Mouse (Mus musculus): ENCODE results near the gene Dnaja3.

Gene Dnaja3

GRCm38 (mm10) chr16:4606431-4607084, 33.2 kb upstream of the Dnaja3 start:
- peak; percentile 43 for DNase-seq (ENCODE audit: low read depth, low spot score)

- DNase-seq (ENCODE audit: low read depth, low spot score), result peak; percentile 86
These were observed 31.8 kb upstream of the Dnaja3 start for GRCm38 (mm10) chr16:4607818-4608531.

DNA sequence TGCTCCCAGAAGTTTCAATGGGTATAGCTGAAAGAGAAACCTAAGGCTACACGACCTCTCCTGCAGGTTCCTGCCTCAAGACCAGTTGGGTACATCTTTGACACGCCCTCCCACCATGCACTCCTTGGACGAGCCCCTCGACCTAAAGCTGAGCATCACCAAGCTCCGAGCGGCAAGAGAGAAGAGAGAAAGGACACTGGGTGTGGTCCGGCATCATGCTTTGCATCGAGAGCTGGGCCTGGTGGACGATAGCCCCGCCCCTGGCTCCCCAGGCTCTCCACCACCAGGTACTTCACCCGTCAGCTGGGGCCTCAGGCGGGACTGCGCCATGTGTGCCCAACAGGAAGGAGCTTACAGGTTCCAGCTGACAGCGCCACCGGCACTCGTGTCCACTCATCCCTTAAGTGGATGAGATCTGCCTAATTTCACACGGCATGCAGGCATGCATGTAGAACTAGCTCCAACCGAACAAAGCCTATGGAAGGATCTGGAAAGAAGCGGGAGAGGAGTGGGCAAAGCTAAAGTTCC, 31.2 kb upstream of the Dnaja3 start:
- no peak for DNase-seq (ENCODE audit: low read depth, low spot score)

DNA sequence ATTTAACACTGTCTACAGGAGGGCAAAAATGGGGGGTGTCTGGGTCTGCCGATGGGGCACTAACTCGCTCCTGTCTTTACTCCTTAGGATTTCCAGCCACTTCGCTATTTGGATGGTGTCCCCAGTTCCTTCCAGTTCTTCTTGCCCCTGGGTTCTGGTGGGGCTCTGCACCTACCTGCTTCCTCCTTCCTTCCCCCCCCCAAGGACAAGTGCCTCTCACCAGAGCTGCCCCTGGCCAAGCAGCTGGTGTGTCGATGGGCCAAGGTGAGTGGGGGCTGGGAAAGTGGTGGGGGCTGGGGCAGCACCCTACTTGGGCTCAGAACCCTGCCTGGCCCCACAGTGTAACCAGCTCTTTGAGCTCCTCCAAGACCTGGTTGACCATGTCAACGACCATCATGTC, 28.6 kb upstream of the Dnaja3 start:
- DNase-seq (ENCODE audit: low read depth, low spot score), result no peak

DNA sequence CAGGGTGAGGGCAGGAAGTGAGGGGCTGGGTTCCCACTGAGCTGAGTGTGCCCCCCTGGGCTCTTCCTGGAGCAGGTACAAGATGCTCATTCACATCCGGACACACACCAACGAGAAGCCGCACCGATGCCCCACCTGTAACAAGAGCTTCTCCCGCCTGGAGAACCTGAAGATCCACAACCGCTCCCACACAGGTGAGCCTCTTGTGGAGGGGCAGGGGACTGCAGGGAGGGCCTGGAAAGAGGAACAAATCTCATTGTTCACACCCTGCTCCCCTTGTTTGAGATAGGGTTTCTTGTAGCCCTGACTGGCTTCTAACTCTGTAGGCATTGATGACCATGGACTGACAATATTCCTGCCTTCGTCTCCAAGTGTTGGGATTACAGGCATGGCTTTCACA, 28.1 kb upstream of the Dnaja3 start:
- DNase-seq (ENCODE audit: low read depth, low spot score), result peak; percentile 69

GRCm38 (mm10) chr16:4613736-4614135, 26.1 kb upstream of the Dnaja3 start:
- DNase-seq (ENCODE audit: low read depth, low spot score), result no peak

DNA sequence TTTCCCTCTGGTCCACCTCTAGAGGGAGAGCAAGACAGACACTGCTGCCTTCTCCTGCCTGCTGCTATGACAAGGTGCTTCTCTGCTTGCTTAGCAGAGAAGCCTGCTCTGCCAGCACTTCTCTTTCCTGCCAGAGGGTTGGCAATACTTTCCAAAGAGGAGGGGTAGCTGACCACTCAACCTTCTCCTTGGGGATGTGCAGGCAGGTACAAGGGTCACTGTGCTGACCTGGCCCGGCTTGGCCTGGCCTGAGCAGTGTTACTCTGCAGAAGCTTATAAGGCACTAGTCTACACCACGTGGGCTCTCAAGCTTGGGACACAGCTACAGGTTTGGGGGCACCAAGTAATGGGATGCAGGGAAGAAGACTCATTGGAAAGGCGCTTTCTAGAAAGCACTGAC, 25.1 kb upstream of the Dnaja3 start:
- no peak for DNase-seq (ENCODE audit: low read depth, low spot score)

DNA sequence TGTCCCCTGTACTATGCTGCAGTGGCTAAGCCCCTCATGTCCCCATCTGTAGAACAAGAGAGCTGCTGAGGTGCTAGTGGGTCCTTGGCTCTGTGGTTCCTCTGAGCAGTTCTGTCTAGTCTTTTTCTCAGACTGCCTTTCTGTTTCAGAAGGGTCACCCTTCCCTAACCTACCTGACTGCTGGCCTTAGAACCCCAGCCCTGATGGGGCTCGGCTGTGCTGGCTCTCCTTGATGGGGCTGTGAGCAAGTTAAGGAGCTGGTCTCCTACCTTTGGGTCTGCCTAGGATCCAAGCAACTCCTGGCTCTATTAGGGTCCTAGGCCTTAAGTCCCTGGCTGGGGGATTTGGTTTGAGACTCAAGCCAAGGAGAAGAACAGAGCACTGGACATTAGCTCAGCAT, 24.5 kb upstream of the Dnaja3 start:
- DNase-seq (ENCODE audit: low read depth, low spot score), result no peak

DNA sequence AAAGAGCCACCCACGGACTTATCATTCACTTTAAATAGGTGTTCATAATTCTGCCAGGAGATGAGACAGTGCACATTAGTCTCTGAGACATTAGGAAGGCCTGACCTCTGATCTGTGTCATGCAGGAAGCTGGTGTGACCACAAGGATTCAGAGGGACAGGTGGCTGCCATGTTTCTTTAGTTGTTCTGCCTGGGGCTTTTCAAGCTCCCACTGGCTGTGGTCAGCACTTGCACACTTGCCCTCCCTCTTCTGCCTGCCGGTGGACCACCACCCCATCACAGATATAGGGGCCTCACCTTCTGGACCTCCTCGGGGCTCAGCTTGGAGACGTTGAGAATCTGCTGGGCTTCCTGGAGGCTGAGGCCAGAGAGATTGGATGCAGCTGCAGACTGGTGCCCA, 23.0 kb upstream of the Dnaja3 start:
- DNase-seq (ENCODE audit: low read depth, low spot score), result no peak

GRCm38 (mm10) chr16:4624074-4624473, 15.7 kb upstream of the Dnaja3 start:
- DNase-seq (ENCODE audit: low read depth, low spot score), result peak; percentile 46

DNA sequence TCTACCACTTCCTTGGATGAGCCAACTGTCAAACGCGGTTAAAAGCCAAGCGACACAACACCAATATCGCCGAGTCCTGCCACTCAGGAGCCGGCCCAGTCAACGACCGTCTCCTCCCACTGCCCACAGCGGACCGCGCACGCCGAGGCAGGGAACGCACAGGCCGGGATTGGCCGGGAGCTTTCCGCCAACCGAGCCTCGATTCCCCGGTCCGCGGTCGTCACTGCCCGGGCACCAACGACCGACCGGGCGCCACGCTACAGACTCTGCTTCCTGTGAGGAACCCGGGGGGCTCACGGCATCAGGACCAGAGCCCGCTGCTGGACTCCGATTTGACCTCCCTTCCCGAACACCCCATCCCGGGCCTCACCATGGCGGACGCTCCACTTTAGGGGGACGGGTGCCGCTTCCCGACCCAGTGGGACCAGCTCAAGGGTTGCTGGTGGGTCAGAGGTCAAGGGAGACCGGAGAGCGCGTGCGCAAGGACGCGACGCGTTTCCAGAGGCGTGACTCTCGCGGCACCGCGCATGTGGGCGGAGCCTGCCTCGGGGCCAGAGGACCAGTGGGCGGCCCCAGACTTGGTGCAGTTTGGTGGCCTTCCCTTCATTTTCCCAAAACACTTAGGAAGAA, 15.2 kb upstream of the Dnaja3 start, which contains the start of gene Pam16:
Gene Pam16, minus strand, starts transcription at position 508 of the 630 bp plus-strand sequence.
- DNase-seq (ENCODE audit: low read depth, low spot score), result peak; percentile 93

DNA sequence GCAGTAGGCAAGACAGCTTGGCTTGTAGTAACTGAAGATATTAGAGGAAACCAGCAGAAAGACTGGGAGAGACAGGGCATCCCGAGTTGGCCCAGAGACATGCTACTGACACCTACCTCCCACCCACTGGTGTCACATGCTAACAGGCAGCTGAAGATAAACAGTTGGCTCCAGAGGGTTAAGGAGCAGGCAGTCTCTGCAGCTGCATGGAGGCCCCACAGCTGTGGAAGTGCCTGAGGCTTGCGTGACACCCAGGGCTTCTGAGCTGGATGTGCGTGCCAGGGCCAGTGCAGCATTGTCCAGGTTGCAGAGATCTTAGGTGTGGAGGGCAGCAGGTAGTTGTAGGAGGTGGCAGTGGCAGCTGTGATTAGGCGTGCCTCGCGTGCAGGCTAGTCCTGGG, 12.7 kb upstream of the Dnaja3 start:
- DNase-seq (ENCODE audit: low read depth, low spot score), result no peak

- DNase-seq (ENCODE audit: low read depth, low spot score), result peak; percentile 70
These were observed 10.8 kb upstream of the Dnaja3 start for GRCm38 (mm10) chr16:4628898-4629419.

GRCm38 (mm10) chr16:4629950-4630349, 9.8 kb upstream of the Dnaja3 start:
- peak; percentile 75 for DNase-seq (ENCODE audit: low read depth, low spot score)

- peak; percentile 73 for DNase-seq (ENCODE audit: low read depth, low spot score)
These were observed 7.7 kb upstream of the Dnaja3 start for GRCm38 (mm10) chr16:4632050-4632449.

DNA sequence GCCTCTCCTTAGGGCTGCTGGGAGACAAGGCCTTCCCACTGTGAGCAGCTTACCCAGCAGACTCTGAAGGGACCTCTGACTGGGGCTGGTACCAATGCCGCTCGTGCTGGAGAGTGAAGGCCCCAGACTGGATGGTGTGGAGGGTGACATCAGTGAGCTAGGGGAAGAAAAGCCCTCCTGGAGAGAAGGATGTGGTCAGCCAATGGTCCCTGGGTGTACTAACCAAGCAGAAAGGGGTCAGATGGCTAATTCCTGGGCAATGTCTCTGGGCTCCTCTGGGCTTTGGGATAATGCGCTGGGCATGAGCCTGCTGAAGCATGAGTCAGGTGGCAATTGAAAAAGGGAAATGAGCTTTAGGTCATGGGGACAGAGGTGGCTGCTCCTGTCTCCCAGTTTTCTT, 6.1 kb upstream of the Dnaja3 start:
- DNase-seq (ENCODE audit: low read depth, low spot score), result no peak

GRCm38 (mm10) chr16:4634681-4635080, 5.1 kb upstream of the Dnaja3 start:
- no peak for DNase-seq (ENCODE audit: low read depth, low spot score)

DNA sequence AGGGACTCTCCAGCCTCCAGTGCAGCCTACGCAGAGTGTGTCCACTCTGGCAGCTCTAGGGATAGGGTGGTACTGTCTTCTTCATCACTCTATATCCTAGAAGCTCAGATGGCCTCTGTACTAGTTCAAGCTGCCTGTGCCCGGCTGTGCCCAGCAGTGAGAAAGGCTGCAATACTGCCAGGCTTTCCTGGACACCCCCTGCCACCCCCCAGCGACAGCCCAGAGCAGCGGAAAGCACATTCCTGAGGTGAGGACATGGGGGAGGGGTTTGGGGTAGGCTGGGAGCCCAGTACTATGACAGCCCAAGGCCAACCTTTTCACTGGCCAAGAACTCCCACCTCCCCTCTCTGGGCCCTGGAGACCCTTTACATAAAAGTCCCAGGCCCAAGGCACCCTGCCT, 4.0 kb upstream of the Dnaja3 start:
- DNase-seq (ENCODE audit: low read depth, low spot score), result no peak

DNA sequence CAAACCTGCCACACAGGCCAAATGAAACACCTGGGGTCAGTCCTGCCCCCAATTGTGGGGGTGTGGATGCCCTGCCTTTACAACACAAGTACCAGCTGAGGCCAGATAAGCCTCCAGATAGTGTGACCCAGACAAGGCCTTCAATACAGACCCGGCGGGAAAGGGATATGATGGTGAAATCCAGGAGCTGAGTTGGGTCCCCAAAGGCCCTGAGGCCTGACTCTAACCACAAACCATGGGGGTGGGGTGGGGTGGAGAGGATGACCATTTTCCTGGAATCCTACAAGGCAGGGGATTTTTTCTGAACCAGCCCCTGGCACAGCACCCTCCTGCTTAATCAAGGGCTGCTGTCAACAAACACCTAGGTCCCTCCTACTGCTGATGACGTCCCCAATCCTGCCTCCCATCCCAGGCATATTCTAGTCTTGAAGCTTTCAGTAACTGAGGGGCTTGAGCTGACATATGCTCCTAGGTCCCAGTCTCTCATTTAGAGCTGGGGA, 848 bp upstream of the Dnaja3 start:
- no peak for DNase-seq (ENCODE audit: low read depth, low spot score)

GRCm38 (mm10) chr16:4640267-4641005, 647 bp downstream of the Dnaja3 start:
- DNase-seq (ENCODE audit: low read depth, low spot score), result no peak

GRCm38 (mm10) chr16:4641119-4641838, 1.5 kb downstream of the Dnaja3 start:
- no peak for DNase-seq (ENCODE audit: low read depth, low spot score)
